Mouse (Mus musculus) liver, embryonic 14.5 days (tissue): ENCODE data around the gene Ifitm6. TPM values are rescaled to one million over a fixed set of nuclear protein-coding genes. Genes with fewer than 3 reads are reported as not detected.
"Not testable (repeated sequence)": the region's sequence is repeated elsewhere in the genome, so short reads cannot be mapped to it uniquely, and the experiment has no call there.

ENCODE experiments used
- ATAC-seq: fragments of 200-750 bp; cut with Nextera tagmentation; 2 replicates; pipeline ENCODE4 v1.8.0; 2017; ENCODE audit warnings: moderate number of reproducible peaks, mild to moderate bottlenecking, moderate library complexity; ENCODE audit not compliant: insufficient read depth
- DNase-seq, 3 experiments: peaks; one replicate each; pipeline ENCODE4 v3.0.0-alpha.2; 2012 to 2013; ENCODE audit warnings: low read depth in 3 of 3, low spot score in 3 of 3
- H3K27ac ChIP-seq: fragments of 300-500 bp; sonication (generic); 2 replicates; pipeline ENCODE4 v1.5.1; 2014; ENCODE audit warnings: moderate library complexity, mild to moderate bottlenecking, control low read depth, inconsistent platforms
- H3K27me3 ChIP-seq: fragments of 300-500 bp; sonication (generic); 2 replicates; pipeline ENCODE4 v1.6.1; 2014; ENCODE audit warnings: mild to moderate bottlenecking, low read length, moderate library complexity; ENCODE audit not compliant: control insufficient read depth, insufficient read depth
- H3K36me3 ChIP-seq: fragments of 300-500 bp; sonication (generic); replicated peaks from 2 replicates; pipeline ENCODE4 v1.6.1; 2014; ENCODE audit warnings: low read depth; ENCODE audit not compliant: control insufficient read depth, insufficient read depth
- H3K4me1 ChIP-seq, 2 experiments: fragments of 200-500 bp in 1 of 2; fragments of 300-500 bp in 1 of 2; sonication (generic) in 1 of 2; replicated peaks; 2 replicates each; pipeline ENCODE4 v1.6.1; 2012 to 2014; ENCODE audit warnings: antibody characterized with exemption in 1 of 2, inconsistent platforms in 1 of 2, low read length in 1 of 2; ENCODE audit not compliant: control insufficient read depth in 2 of 2, insufficient read depth in 2 of 2
- H3K4me2 ChIP-seq: fragments of 300-500 bp; sonication (generic); 2 replicates; pipeline ENCODE4 v1.6.1; 2014; ENCODE audit warnings: low read depth, mild to moderate bottlenecking, control low read depth, moderate library complexity
- H3K4me3 ChIP-seq, 2 experiments: fragments of 200-500 bp in 1 of 2; fragments of 300-500 bp in 1 of 2; sonication (generic) in 1 of 2; 2 replicates each; pipeline ENCODE4 v1.5.1; 2012 to 2014; ENCODE audit warnings: low read depth in 2 of 2, low read length in 2 of 2, mild to moderate bottlenecking in 2 of 2, control low read depth in 1 of 2, inconsistent platforms in 1 of 2, moderate library complexity in 1 of 2; ENCODE audit not compliant: insufficient read depth in 1 of 2
- H3K9ac ChIP-seq: fragments of 300-500 bp; sonication (generic); replicated peaks from 2 replicates; pipeline ENCODE4 v1.6.1; 2014; ENCODE audit warnings: mild to moderate bottlenecking, control low read depth, moderate library complexity
- H3K9me3 ChIP-seq: fragments of 300-500 bp; sonication (generic); 2 replicates; pipeline ENCODE4 v1.6.1; 2016; ENCODE audit warnings: low read length, mixed read lengths; ENCODE audit not compliant: control insufficient read depth
- CTCF ChIP-seq: IDR thresholded peaks from 2 replicates; pipeline ENCODE4 v1.5.1; 2016; ENCODE audit warnings: antibody characterized with exemption, low read depth, control low read depth
- EP300 ChIP-seq: IDR thresholded peaks from 2 replicates; pipeline ENCODE4 v1.6.1; 2016; ENCODE audit warnings: antibody characterized with exemption, low read depth
- WGBS: fragments of 180-500 bp; shearing (Covaris S2); extraction: QIAGEN DNeasy Blood & Tissue Kit; methylation state at CpG from one replicate; pipeline ENCODE4 v1.1.7; 2014; ENCODE audit not compliant: insufficient replicate concordance; 5-methylcytosine and 5-hydroxymethylcytosine counted together
- polyA plus RNA-seq, 2 experiments: library from polyadenylated mRNA; depleted of rRNA in 1 of 2; stranded (reverse) in 1 of 2; unstranded in 1 of 2; fragments of >200 nt; fragmentation: Nextera tagmentation in 1 of 2; extraction: Ambion mirVana in 1 of 2; gene quantifications; 2 replicates each; pipeline versions ENCODE4 v1.2.1 to v1.2.3; 2012 to 2014

Gene Ifitm6
- polyA plus RNA-seq, 2 experiments: 9.2 to 9.6 TPM

DNA sequence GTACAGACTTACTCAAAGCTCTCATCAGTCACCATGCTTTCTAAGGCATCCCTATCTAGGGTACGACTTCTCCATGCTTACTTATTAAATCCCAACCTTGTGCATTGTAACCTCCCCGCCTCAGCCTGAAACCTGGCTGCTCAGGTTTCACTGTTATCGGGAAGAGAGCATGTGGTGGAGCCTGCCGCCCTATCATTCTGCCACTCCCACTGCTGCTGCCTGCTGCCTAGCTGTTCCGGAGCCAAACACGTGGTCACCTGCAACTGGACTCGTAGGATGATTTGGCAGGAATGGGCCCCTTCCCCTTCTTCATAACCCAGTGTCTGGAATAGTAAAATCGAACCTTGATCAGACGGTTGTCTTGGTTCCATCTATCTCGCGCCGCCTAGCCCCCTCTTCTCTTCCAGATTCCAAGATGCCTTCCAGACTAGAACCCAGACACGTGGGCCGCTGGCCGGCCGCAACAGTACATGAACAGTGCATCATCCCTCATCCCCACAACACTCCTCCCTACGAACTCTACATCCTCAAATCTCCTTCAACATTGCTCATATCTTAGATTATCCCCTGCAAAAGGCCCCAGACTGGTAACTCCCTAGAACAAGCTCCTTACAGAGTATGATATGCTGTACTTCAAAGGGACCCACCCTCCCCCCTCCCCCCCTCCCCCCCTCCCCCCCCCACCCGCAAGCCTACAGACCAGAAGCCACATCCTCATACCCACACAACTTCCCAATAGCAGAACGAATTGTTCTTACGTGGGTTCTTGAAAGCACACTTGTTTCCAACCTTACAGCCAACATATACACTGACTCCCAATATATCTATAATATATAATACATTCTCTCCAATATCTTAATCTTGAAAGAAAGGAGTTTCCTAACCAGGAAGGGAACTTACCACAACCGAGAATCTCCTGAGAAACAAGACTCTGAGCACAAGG, 20.6 kb upstream of the Ifitm6 start:
- Histone ChIP-seq H3K36me3 (no peaks in the 10 kb centered on the region), H3K27me3 (no peaks in the 10 kb centered on the region), H3K9ac (no peak overlapping the region), H3K4me3 (no peak overlapping the region), H3K4me2 (no peak overlapping the region; the same call in 1 of the 2 replicates), H3K9me3 (no peaks in the 10 kb centered on the region), H3K27ac (no peak overlapping the region), H3K4me1 (peaks cover 26 to 39% of the 10 kb centered on the region in 2 experiments)
- TF ChIP-seq EP300 (peak; percentile 44), CTCF (no peak)
- peak; percentile 68 for ATAC-seq
- DNase-seq: no peak
- 34% methylated on average over 20 of the region's 21 CpGs for WGBS

DNA sequence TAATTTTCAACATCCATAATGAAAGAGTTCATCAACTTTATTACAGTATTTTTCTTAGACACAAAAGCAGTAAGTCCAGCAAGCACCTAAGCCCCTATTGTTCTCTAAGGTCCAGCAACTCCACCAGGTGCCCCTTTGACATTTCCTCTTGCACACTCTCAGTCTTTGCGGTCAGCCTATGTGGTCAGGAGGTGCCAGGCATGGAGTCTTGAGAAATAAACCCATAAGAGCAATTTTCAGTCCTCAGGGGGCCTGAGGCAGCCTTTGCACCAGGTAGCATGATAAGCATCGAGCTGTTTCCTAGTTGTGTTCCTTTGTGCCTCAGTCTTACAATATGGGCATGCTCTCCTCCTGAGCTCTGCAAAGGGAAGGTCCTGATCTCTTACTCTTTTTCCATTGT, 18.9 kb upstream of the Ifitm6 start:
- H3K27me3 ChIP-seq, H3K4me2 ChIP-seq, ATAC-seq, H3K36me3 ChIP-seq, DNase-seq, H3K4me3 ChIP-seq, H3K9ac ChIP-seq, H3K9me3 ChIP-seq, H3K27ac ChIP-seq: not testable (repeated sequence)
- WGBS: 59% methylated on average over 1 of the region's 2 CpGs
- peaks cover 11 to 25% of the 10 kb centered on the region in 2 experiments for H3K4me1 ChIP-seq

DNA sequence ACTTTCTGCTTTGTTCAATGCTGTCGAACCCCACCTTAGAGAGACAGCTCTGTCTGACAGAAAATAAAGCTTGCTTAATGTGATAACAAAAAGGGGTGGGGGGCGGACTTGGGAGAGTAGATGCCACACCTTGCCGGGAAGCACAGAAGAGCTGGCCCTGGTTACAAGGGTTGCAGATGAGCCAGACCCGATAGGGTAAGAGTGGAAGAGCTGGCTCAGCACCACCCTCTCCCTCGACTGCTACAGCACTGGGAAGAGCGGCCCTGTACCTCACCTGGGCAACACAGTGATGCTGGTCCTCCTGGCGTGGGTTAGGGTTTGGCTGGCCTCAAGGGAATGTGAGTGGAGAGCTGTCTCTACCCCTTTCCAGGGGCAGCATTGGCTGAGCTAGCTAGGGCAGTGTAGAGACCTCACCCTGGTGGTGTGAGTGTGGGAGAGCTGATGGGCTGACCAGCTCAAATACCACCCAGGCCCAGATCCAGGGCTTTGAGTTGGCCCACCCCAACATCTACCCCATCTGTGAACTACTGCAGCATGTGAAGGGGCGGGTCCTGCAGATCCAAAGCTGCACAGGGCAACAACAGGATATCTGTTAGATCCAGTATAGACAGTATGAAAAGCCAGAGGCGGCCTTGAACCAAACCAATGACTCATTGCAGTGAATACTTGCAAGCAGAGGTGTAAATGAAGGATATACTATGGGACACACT, 14.9 kb upstream of the Ifitm6 start:
- Histone ChIP-seq H3K27ac (no peak overlapping the region), H3K4me2 (no peak overlapping the region), H3K9ac (no peak overlapping the region), H3K9me3 (no peaks in the 10 kb centered on the region), H3K4me1 (peaks cover under 1 to 5% of the 10 kb centered on the region in 2 experiments), H3K27me3 (no peaks in the 10 kb centered on the region), H3K4me3 (no peak overlapping the region), H3K36me3 (no peaks in the 10 kb centered on the region)
- TF ChIP-seq EP300 (no peak), CTCF (no peak)
- ATAC-seq (peak; percentile 74), DNase-seq (no peak)
- 34% methylated on average over 9 of the region's 9 CpGs for WGBS

DNA sequence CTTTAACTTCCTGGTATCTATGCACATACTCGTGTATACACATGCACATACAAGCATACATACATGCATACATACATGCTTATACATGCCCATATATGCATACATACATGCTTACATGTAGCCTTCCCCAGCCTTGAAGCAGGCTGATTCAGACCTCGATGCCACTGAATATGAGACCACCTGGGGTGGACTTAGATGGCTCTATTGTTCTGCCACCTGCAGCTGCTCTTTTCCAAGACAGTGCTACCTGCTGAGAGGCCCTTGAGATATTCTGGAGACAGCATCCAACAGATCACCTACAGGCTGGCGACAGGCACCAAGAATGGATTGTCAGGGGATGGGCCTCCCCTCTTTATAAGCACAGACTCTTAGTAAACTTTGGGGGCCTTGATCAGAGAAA, 12.7 kb upstream of the Ifitm6 start:
- DNase-seq (no peak), ATAC-seq (no peak)
- WGBS: 51% methylated on average over 3 of the region's 3 CpGs
- Histone ChIP-seq H3K4me2 (no peak overlapping the region), H3K4me1 (peaks cover 0 to 5% of the 10 kb centered on the region in 2 experiments; a peak in 3 of 4 replicates), H3K27me3 (no peaks in the 10 kb centered on the region), H3K9ac (no peak overlapping the region), H3K9me3 (no peaks in the 10 kb centered on the region), H3K36me3 (no peaks in the 10 kb centered on the region), H3K4me3 (no peak overlapping the region), H3K27ac (no peak overlapping the region)
- no peak for TF ChIP-seq CTCF
- no peak for TF ChIP-seq EP300

DNA sequence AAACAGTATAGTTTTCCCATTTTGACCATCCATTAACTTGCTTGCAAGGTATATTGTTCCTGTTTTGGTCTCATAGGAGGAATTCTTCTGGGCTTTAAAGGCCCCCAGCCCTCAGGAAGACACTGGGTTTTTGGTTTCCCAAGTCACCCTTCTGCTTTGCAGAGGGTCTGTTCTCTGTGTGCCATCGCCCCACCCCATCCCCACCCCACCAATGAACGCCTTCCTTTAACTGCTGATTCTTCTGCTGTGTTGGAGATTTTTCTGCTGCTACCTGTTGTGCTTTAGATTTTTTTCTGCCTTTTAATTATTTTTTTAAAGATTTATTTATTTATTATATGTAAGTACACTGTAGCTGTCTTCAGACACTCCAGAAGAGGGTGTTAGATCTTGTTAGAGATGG, 11.1 kb upstream of the Ifitm6 start, which contains the start of gene Gm17387:
Gene Gm17387 (plus strand): TSS at position 301 of the 400 bp plus-strand sequence.
- no peaks in the 10 kb centered on the region for H3K27me3 ChIP-seq
- DNase-seq: no peak
- no peaks in the 10 kb centered on the region for H3K9me3 ChIP-seq
- ATAC-seq: no peak
- WGBS: 89% methylated on average over 2 of the region's 2 CpGs
- H3K4me3 ChIP-seq: no peak within 1 kb of the TSS
- TF ChIP-seq CTCF: no peak
- TF ChIP-seq EP300: no peak
- no peak within 1 kb of the TSS for H3K9ac ChIP-seq
- H3K36me3 ChIP-seq: no peaks in the 10 kb centered on the region
- no peak within 1 kb of the TSS for H3K27ac ChIP-seq
- H3K4me2 ChIP-seq: no peak within 1 kb of the TSS
- peaks cover 0 to 6% of the 10 kb centered on the region in 2 experiments; a peak in 3 of 4 replicates for H3K4me1 ChIP-seq
